Comparison of ENCODE assay signal across 9 mouse cellular contexts in genomic region chr15:80159286-80159901, GRCm38 (mm10). TPM values are rescaled to one million over a fixed set of nuclear protein-coding genes. Genes with fewer than 3 reads are reported as not detected.
DNase-seq lines count a peak whose midpoint lies in the region; ATAC-seq lines count a peak whose summit lies in the region.
"Had no signal": no experiment of that assay in that cellular context is flagged by ENCODE, and none has a peak within 500 bp of the region (broad histone marks: within the 10 kb centered on the region; RNA-seq: fewer than 3 reads in every experiment).

No protein-coding gene starts in this region.

- H3K36me3 ChIP-seq in kidney, embryonic 14.5 days (ENCODE audit: control insufficient read depth, insufficient read depth, low read length), result peaks cover 63% of the 10 kb centered on the region
- peaks cover 34% of the 10 kb centered on the region for H3K36me3 ChIP-seq in lung, embryonic 16.5 days (ENCODE audit: control insufficient read depth, insufficient read depth, low read length)

- no peak overlapping the region for H3K4me2 ChIP-seq in kidney, embryonic 14.5 days (replicated peaks; ENCODE audit: low read depth, low read length)
- H3K4me2 ChIP-seq in lung, embryonic 16.5 days (ENCODE audit: low read depth, low read length), result no peak overlapping the region

- peak overlapping the region; percentile 13; the same call in 1 of the 2 replicates for H3K9ac ChIP-seq in kidney, embryonic 14.5 days (ENCODE audit: low read depth, low read length)
- peak overlapping the region; percentile 20; the same call in 1 of the 2 replicates for H3K9ac ChIP-seq in lung, embryonic 16.5 days (ENCODE audit: low read length)

- peak overlapping the region; percentile 84 for H3K27ac ChIP-seq in kidney, embryonic 14.5 days (ENCODE audit: low read depth, low read length)
- peak overlapping the region; percentile 84 for H3K27ac ChIP-seq in lung, embryonic 16.5 days (ENCODE audit: low read length)

- WGBS in kidney, embryonic 14.5 days, result 14% methylated on average over 8 of the region's 8 CpGs
- WGBS in lung, embryonic 16.5 days, result 22% methylated on average over 8 of the region's 8 CpGs

- no peak overlapping the region for H3K4me3 ChIP-seq in kidney, embryonic 14.5 days (ENCODE audit: low read length)
- no peak overlapping the region for H3K4me3 ChIP-seq in lung, embryonic 16.5 days (ENCODE audit: low read length)

- H3K9me3 ChIP-seq in kidney, embryonic 14.5 days (ENCODE audit: control insufficient read depth, low read length), result no peaks in the 10 kb centered on the region
- no peaks in the 10 kb centered on the region for H3K9me3 ChIP-seq in lung, embryonic 16.5 days (ENCODE audit: control insufficient read depth, low read length)
- H3K9me3 ChIP-seq: G1E had no signal

- peaks cover 26% of the 10 kb centered on the region for H3K4me1 ChIP-seq in kidney, embryonic 14.5 days (ENCODE audit: control insufficient read depth, insufficient read depth, low read length)
- peaks cover 21% of the 10 kb centered on the region for H3K4me1 ChIP-seq in lung, embryonic 16.5 days (replicated peaks; ENCODE audit: control insufficient read depth, insufficient read depth, low read length)

- peak; percentile 92 for DNase-seq in heart, adult 11 months
- no peak for DNase-seq in heart, adult 9 months (ENCODE audit: low spot score in 2 of 2)
- peak; percentile 75 for DNase-seq in embryo, embryonic 11 days
- no peak for DNase-seq in adrenal gland, adult 18-20 months (ENCODE audit: low spot score in 2 of 2)
- DNase-seq in cerebellum, postnatal 4 days (ENCODE audit: low spot score in 2 of 2), result no peak
- no peak for DNase-seq in T-cell, adult 2 months (ENCODE audit: low spot score)

- H3K27me3 ChIP-seq in kidney, embryonic 14.5 days (ENCODE audit: control insufficient read depth, insufficient read depth, low read length), result no peaks in the 10 kb centered on the region
- H3K27me3 ChIP-seq in lung, embryonic 16.5 days (ENCODE audit: control insufficient read depth, insufficient read depth, low read depth, low read length), result no peaks in the 10 kb centered on the region

- peak; percentile 82 for ATAC-seq in kidney, embryonic 14.5 days (ENCODE audit: low FRiP score, low TSS enrichment)
- peak; percentile 90 for ATAC-seq in lung, embryonic 16.5 days (ENCODE audit: low read depth)

RNA-seq across cellular contexts. Expression of gene Mgat3, which starts 14.1 kb away (rescaled TPM):
- 3.6 and 6.1 TPM in 2 replicates for polyA plus RNA-seq in kidney, embryonic 14.5 days (2014; fragmentation: Nextera tagmentation; extraction: Ambion mirVana)
- polyA plus RNA-seq in lung, embryonic 16.5 days (2015; fragmentation: Nextera tagmentation; extraction: Ambion mirVana), result 3.9 and 4.3 TPM in 2 replicates
- total RNA-seq in adrenal gland, adult 18-20 months (2021), result 1 to 10 TPM; 8.2 to 8.7 TPM
- total RNA-seq: G1E had no signal
- polyA plus RNA-seq: G1E had no signal

RNA-seq across cellular contexts. Expression of gene Tab1, which starts 26.5 kb away (rescaled TPM):
- 25.3 and 35.2 TPM in 2 replicates for polyA plus RNA-seq in kidney, embryonic 14.5 days (2014; fragmentation: Nextera tagmentation; extraction: Ambion mirVana)
- 31.5 and 33.5 TPM in 2 replicates for polyA plus RNA-seq in lung, embryonic 16.5 days (2015; fragmentation: Nextera tagmentation; extraction: Ambion mirVana)
- total RNA-seq in adrenal gland, adult 18-20 months (2021), result 1 to 10 TPM; 9.3 to 9.4 TPM

Comparison
In these comparisons a context has a peak if more than half of its experiments do, and no peak if none do; other contexts are left out.
1. DNase-seq: peak in heart, adult 11 months (single experiment) and embryo, embryonic 11 days (single experiment); none in heart, adult 9 months (0 of 2), adrenal gland, adult 18-20 months (0 of 2), cerebellum, postnatal 4 days (0 of 2) and T-cell, adult 2 months (single experiment).